Mouse (Mus musculus) kidney, adult 8-10 months (tissue): Measurements from ENCODE around the gene Gm10663.

Experiments used
- DNase-seq, 2 experiments: peaks; one replicate each; pipeline ENCODE4 v3.0.0; 2022

Gene Gm10663

GRCm38 (mm10) chr8:65088120-65088519 lies 13.3 kb downstream of the Gm10663 start:
- DNase-seq, result no peak

- no peak for DNase-seq
Observed at GRCm38 (mm10) chr8:65089781-65090180, 14.9 kb downstream of the Gm10663 start.

- peak; percentile 9 to 45 for DNase-seq
Observed at GRCm38 (mm10) chr8:65097760-65098415, 23.1 kb downstream of the Gm10663 start.

- DNase-seq, result peak; percentile 52 to 79
Observed at GRCm38 (mm10) chr8:65099735-65100134, 24.9 kb downstream of the Gm10663 start.

GRCm38 (mm10) chr8:65103632-65104031 lies 28.8 kb downstream of the Gm10663 start:
- DNase-seq, result no peak

GRCm38 (mm10) chr8:65104041-65104440 lies 29.2 kb downstream of the Gm10663 start:
- no peak for DNase-seq

GRCm38 (mm10) chr8:65107936-65108718 lies 33.3 kb downstream of the Gm10663 start:
- DNase-seq, result no peak

GRCm38 (mm10) chr8:65108936-65109335 lies 34.1 kb downstream of the Gm10663 start:
- no peak for DNase-seq

- DNase-seq, result peak; percentile 20 to 74
Observed at GRCm38 (mm10) chr8:65110285-65110691, 35.5 kb downstream of the Gm10663 start.

GRCm38 (mm10) chr8:65112092-65112491 lies 37.3 kb downstream of the Gm10663 start:
- DNase-seq, result no peak

- no peak for DNase-seq
Observed at GRCm38 (mm10) chr8:65126014-65126413, 51.2 kb downstream of the Gm10663 start.

GRCm38 (mm10) chr8:65126454-65126853 lies 51.6 kb downstream of the Gm10663 start:
- DNase-seq, result no peak
